Mouse (Mus musculus) kidney, postnatal 0 days (tissue): ENCODE measurements at regions not wholly inside any gene's neighbourhood (a gene's known extent, or its start where the extent isn't known, plus 50 kb on each side); places are given as distances from the start of the nearest gene placed in this dataset.

Experiments
- ATAC-seq: fragments of 200-750 bp; cut with Nextera tagmentation; replicated peaks from 2 replicates; pipeline ENCODE4 v1.8.0; 2017; ENCODE audit warnings: low read depth, moderate number of reproducible peaks, moderate TSS enrichment, moderate library complexity; ENCODE audit not compliant: low FRiP score
- DNase-seq: peaks from one replicate; pipeline ENCODE4 v3.0.0-alpha.2; 2016; ENCODE audit warnings: low spot score
- H3K27ac ChIP-seq: fragments of 300-500 bp; sonication (generic); 2 replicates; pipeline ENCODE4 v1.5.1; 2014; ENCODE audit warnings: mild to moderate bottlenecking
- H3K27me3 ChIP-seq: fragments of 300-500 bp; sonication (generic); 2 replicates; pipeline ENCODE4 v1.6.1; 2014; ENCODE audit warnings: low read length, mixed read lengths; ENCODE audit not compliant: insufficient read depth
- H3K36me3 ChIP-seq: fragments of 300-500 bp; sonication (generic); 2 replicates; pipeline ENCODE4 v1.6.1; 2014; ENCODE audit warnings: low read length, mixed read lengths; ENCODE audit not compliant: insufficient read depth
- H3K4me1 ChIP-seq: fragments of 300-500 bp; sonication (generic); replicated peaks from 2 replicates; pipeline ENCODE4 v1.6.1; 2014; ENCODE audit warnings: antibody characterized with exemption, low read length, mixed read lengths; ENCODE audit not compliant: insufficient read depth
- H3K4me2 ChIP-seq: fragments of 300-500 bp; sonication (generic); 2 replicates; pipeline ENCODE4 v1.6.1; 2014; ENCODE audit warnings: mild to moderate bottlenecking, low read length, moderate library complexity, mixed read lengths
- H3K4me3 ChIP-seq: fragments of 300-500 bp; sonication (generic); replicated peaks from 2 replicates; pipeline ENCODE4 v1.5.1; 2014; ENCODE audit warnings: low read depth, low read length
- H3K9ac ChIP-seq: fragments of 300-500 bp; sonication (generic); 2 replicates; pipeline ENCODE4 v1.6.1; 2014; ENCODE audit warnings: low read depth, low read length
- H3K9me3 ChIP-seq: fragments of 300-500 bp; sonication (generic); replicated peaks from 2 replicates; pipeline ENCODE4 v1.6.1; 2016; ENCODE audit warnings: low read length, inconsistent platforms, mixed read lengths
- CTCF ChIP-seq: IDR thresholded peaks from 2 replicates; pipeline ENCODE4 v1.5.1; 2016; ENCODE audit warnings: antibody characterized with exemption, low read depth, mild to moderate bottlenecking, moderate library complexity
- WGBS: fragments of 180-500 bp; shearing (Covaris S2); extraction: QIAGEN DNeasy Blood & Tissue Kit; methylation state at CpG from one replicate; pipeline ENCODE4 v1.1.7; 2014; 5-methylcytosine and 5-hydroxymethylcytosine counted together

- no peak overlapping the region for H3K27ac ChIP-seq
- no peaks in the 10 kb centered on the region for H3K36me3 ChIP-seq
- WGBS = 90% methylated on average over 1 of the region's 1 CpGs
- no peak overlapping the region for H3K4me2 ChIP-seq
- H3K9me3 ChIP-seq = no peaks in the 10 kb centered on the region
- H3K9ac ChIP-seq = no peak overlapping the region
- no peak for TF ChIP-seq CTCF
- H3K27me3 ChIP-seq = no peaks in the 10 kb centered on the region
- no peak for DNase-seq
- no peaks in the 10 kb centered on the region for H3K4me1 ChIP-seq
- no peak for ATAC-seq
- no peak overlapping the region for H3K4me3 ChIP-seq
Measured at GRCm38 (mm10) chr11:111398706-111399105, 332.7 kb downstream of the Kcnj2 start.

DNA sequence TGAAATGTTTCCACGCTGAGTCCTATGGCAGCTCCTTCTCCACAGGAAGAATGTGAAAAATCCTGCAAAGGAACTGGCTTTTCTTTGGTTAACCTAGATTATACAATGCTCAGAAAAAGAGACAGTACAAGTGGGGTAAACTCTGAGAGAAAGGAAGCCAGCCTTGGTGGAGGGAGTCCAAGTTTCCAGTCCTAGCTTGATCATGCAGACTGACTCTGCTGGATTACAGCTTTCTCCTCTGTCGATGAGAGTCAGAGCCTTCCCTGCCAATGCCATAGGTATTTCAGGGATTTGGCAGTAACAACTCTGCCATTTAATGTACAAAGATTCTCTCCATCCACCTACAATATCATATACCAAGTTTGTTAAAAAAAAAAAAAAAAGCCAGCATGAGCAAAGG is 343.3 kb downstream of the Kcnj2 start:
- Histone ChIP-seq H3K4me2 (no peak overlapping the region), H3K9ac (no peak overlapping the region), H3K9me3 (no peaks in the 10 kb centered on the region), H3K36me3 (no peaks in the 10 kb centered on the region), H3K4me3 (no peak overlapping the region), H3K4me1 (no peaks in the 10 kb centered on the region), H3K27me3 (no peaks in the 10 kb centered on the region), H3K27ac (no peak overlapping the region)
- WGBS = 91% methylated on average over 2 of the region's 2 CpGs
- DNase-seq = no peak
- no peak for ATAC-seq
- TF ChIP-seq CTCF = no peak

GRCm38 (mm10) chr11:111424871-111425270 is 358.9 kb downstream of the Kcnj2 start:
- DNase-seq = peak; percentile 6
- no peaks in the 10 kb centered on the region for H3K4me1 ChIP-seq
- no peaks in the 10 kb centered on the region for H3K36me3 ChIP-seq
- H3K9ac ChIP-seq = no peak overlapping the region
- ATAC-seq = no peak
- H3K27ac ChIP-seq = no peak overlapping the region
- no peak overlapping the region for H3K4me3 ChIP-seq
- no peaks in the 10 kb centered on the region for H3K9me3 ChIP-seq
- no peak overlapping the region for H3K4me2 ChIP-seq
- WGBS = 34% methylated on average over 4 of the region's 4 CpGs
- TF ChIP-seq CTCF = no peak
- H3K27me3 ChIP-seq = no peaks in the 10 kb centered on the region

DNA sequence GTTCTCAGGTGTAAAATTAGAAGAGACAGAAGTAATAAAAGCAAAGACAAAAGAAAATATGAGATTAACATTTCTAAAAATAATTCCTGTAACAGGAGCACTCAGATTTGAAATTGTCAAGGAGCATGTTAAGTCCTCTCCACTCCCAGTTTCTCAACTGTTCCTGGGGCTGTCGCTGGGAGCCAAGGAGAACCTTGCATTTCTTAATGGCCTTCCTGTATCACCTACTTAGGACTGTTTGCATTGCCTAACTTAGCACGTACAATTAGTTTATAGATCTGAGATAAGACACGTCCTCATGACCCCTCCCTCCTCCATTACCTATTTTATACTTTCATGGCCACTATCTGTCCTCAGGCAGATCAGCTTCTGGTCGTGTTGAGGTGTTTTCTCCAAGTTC is 360.8 kb downstream of the Kcnj2 start:
- no peaks in the 10 kb centered on the region for H3K9me3 ChIP-seq
- no peak overlapping the region for H3K4me3 ChIP-seq
- H3K27ac ChIP-seq = no peak overlapping the region
- DNase-seq (no peak), ATAC-seq (no peak)
- H3K27me3 ChIP-seq = no peaks in the 10 kb centered on the region
- 56% methylated on average over 4 of the region's 4 CpGs for WGBS
- no peak overlapping the region for H3K4me2 ChIP-seq
- no peak overlapping the region for H3K9ac ChIP-seq
- no peaks in the 10 kb centered on the region for H3K36me3 ChIP-seq
- no peaks in the 10 kb centered on the region for H3K4me1 ChIP-seq
- TF ChIP-seq CTCF = no peak

DNA sequence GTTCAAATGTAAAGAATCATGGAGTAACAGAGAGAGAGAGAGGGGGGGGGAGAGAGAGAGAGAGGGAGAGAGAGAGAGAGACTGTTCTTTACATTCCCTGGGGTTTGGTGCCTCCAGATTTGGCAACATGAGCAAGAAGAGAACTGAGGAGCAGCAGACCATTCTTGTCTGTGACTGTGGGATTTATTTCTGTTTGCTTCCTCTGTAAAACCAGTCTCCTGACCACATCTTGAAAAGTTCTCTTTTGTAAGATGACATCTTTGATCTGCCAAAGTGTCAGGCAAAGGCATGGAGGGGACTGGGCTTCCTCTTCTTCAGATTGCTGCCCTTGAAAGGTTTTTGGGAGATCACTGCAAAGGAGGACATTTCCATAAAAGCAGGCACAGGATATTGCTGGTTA is 376.3 kb downstream of the Kcnj2 start:
- Histone ChIP-seq H3K27me3 (no peaks in the 10 kb centered on the region), H3K27ac (no peak overlapping the region), H3K4me2 (no peak overlapping the region), H3K4me1 (no peaks in the 10 kb centered on the region), H3K9ac (no peak overlapping the region), H3K4me3 (no peak overlapping the region), H3K9me3 (no peaks in the 10 kb centered on the region), H3K36me3 (no peaks in the 10 kb centered on the region)
- DNase-seq (no peak), ATAC-seq (no peak)
- no peak for TF ChIP-seq CTCF

- no peak overlapping the region for H3K9ac ChIP-seq
- H3K27ac ChIP-seq = no peak overlapping the region
- WGBS = 79% methylated on average over 1 of the region's 1 CpGs
- ATAC-seq = no peak
- TF ChIP-seq CTCF = no peak
- no peaks in the 10 kb centered on the region for H3K4me1 ChIP-seq
- H3K4me2 ChIP-seq = no peak overlapping the region
- no peaks in the 10 kb centered on the region for H3K9me3 ChIP-seq
- no peak overlapping the region for H3K4me3 ChIP-seq
- H3K36me3 ChIP-seq = no peaks in the 10 kb centered on the region
- H3K27me3 ChIP-seq = no peaks in the 10 kb centered on the region
- DNase-seq = no peak
Measured at GRCm38 (mm10) chr11:111443381-111443780, 377.4 kb downstream of the Kcnj2 start.

GRCm38 (mm10) chr11:111444791-111445190 is 378.8 kb downstream of the Kcnj2 start:
- TF ChIP-seq CTCF = no peak
- no peak overlapping the region for H3K9ac ChIP-seq
- no peak overlapping the region for H3K4me2 ChIP-seq
- H3K4me1 ChIP-seq = no peaks in the 10 kb centered on the region
- ATAC-seq (no peak), DNase-seq (no peak)
- H3K36me3 ChIP-seq = no peaks in the 10 kb centered on the region
- no peaks in the 10 kb centered on the region for H3K9me3 ChIP-seq
- no peaks in the 10 kb centered on the region for H3K27me3 ChIP-seq
- no peak overlapping the region for H3K27ac ChIP-seq
- WGBS = 81% methylated on average over 4 of the region's 4 CpGs
- no peak overlapping the region for H3K4me3 ChIP-seq
